Mouse (Mus musculus): Measurements from ENCODE around the gene Tsfm. TPM values are rescaled to one million over a fixed set of nuclear protein-coding genes. Genes with fewer than 3 reads are reported as not detected.

Tsfm gene
- polyA plus RNA-seq, 2 experiments, result 26.7 to 40.7 TPM

- 2% methylated on average over 69 of the region's 72 CpGs for WGBS (ENCODE audit: insufficient replicate concordance)
- Histone ChIP-seq H3K9ac (replicated peaks) (peak within 1 kb of the TSS; percentile 12; the same call in 1 of the 2 replicates), H3K9me3 (ENCODE audit: control insufficient read depth, low read length) (no peaks in the 10 kb centered on the region), H3K27me3 (ENCODE audit: control insufficient read depth, insufficient read depth, low read length) (peaks cover 55% of the 10 kb centered on the region), H3K36me3 (replicated peaks; ENCODE audit: control insufficient read depth, insufficient read depth, low read depth) (peaks cover 6% of the 10 kb centered on the region), H3K4me2 (ENCODE audit: low read depth) (peak within 1 kb of the TSS; percentile 74), H3K4me3 (ENCODE audit: insufficient read depth in 1 of 2, low read depth in 2 of 2, low read length in 2 of 2) (peak within 1 kb of the TSS; percentile 23 to 61), H3K4me1 (replicated peaks; ENCODE audit: control insufficient read depth in 2 of 2, insufficient read depth in 2 of 2, low read length in 1 of 2) (peaks cover 8 to 13% of the 10 kb centered on the region in 2 experiments; a peak in 3 of 4 replicates), H3K27ac (no peak within 1 kb of the TSS)
- DNase-seq (ENCODE audit: low read depth in 3 of 3, low spot score in 3 of 3) (no peak), ATAC-seq (ENCODE audit: insufficient read depth) (no peak)
- no peak for TF ChIP-seq CTCF (IDR thresholded peaks at IDR 0.05; ENCODE audit: low read depth)
- TF ChIP-seq EP300 (IDR thresholded peaks at IDR 0.05; ENCODE audit: low read depth), result no peak
These were observed 29.6 kb upstream of the Tsfm start, which contains the start of gene March9 for GRCm38 (mm10) chr10:127059968-127060916. TSS of gene March9 (minus strand) at chr10:127060184.

GRCm38 (mm10) chr10:127059174-127059967 lies 28.7 kb upstream of the Tsfm start:
- H3K27me3 ChIP-seq (ENCODE audit: control insufficient read depth, insufficient read depth, low read length), result peaks cover 55% of the 10 kb centered on the region
- H3K27ac ChIP-seq, result no peak overlapping the region
- H3K4me3 ChIP-seq (ENCODE audit: insufficient read depth in 1 of 2, low read depth in 2 of 2, low read length in 2 of 2), result peak overlapping the region; percentile 23 to 61; a peak in 3 of 4 replicates
- DNase-seq (ENCODE audit: low read depth in 3 of 3, low spot score in 3 of 3), result no peak
- H3K4me1 ChIP-seq (replicated peaks; ENCODE audit: control insufficient read depth in 2 of 2, insufficient read depth in 2 of 2, low read length in 1 of 2), result peaks cover 4 to 7% of the 10 kb centered on the region in 2 experiments; a peak in 3 of 4 replicates
- TF ChIP-seq CTCF (IDR thresholded peaks at IDR 0.05; ENCODE audit: low read depth) (no peak), EP300 (IDR thresholded peaks at IDR 0.05; ENCODE audit: low read depth) (no peak)
- 2% methylated on average over 81 of the region's 92 CpGs for WGBS (ENCODE audit: insufficient replicate concordance)
- no peaks in the 10 kb centered on the region for H3K36me3 ChIP-seq (replicated peaks; ENCODE audit: control insufficient read depth, insufficient read depth, low read depth)
- no peaks in the 10 kb centered on the region for H3K9me3 ChIP-seq (ENCODE audit: control insufficient read depth, low read length)
- ATAC-seq (ENCODE audit: insufficient read depth), result no peak
- H3K4me2 ChIP-seq (ENCODE audit: low read depth), result peak overlapping the region; percentile 74
- peak overlapping the region; percentile 12; the same call in 1 of the 2 replicates for H3K9ac ChIP-seq (replicated peaks)

GRCm38 (mm10) chr10:127058708-127059107 lies 28.1 kb upstream of the Tsfm start:
- Histone ChIP-seq H3K9me3 (ENCODE audit: control insufficient read depth, low read length) (no peaks in the 10 kb centered on the region), H3K4me3 (ENCODE audit: insufficient read depth in 1 of 2, low read depth in 2 of 2, low read length in 2 of 2) (no peak overlapping the region), H3K27me3 (ENCODE audit: control insufficient read depth, insufficient read depth, low read length) (peaks cover 55% of the 10 kb centered on the region), H3K4me1 (replicated peaks; ENCODE audit: control insufficient read depth in 2 of 2, insufficient read depth in 2 of 2, low read length in 1 of 2) (peaks cover 4 to 7% of the 10 kb centered on the region in 2 experiments; a peak in 3 of 4 replicates), H3K4me2 (ENCODE audit: low read depth) (no peak overlapping the region; the same call in 1 of the 2 replicates), H3K27ac (no peak overlapping the region), H3K9ac (replicated peaks) (no peak overlapping the region), H3K36me3 (replicated peaks; ENCODE audit: control insufficient read depth, insufficient read depth, low read depth) (no peaks in the 10 kb centered on the region)
- no peak for TF ChIP-seq CTCF (IDR thresholded peaks at IDR 0.05; ENCODE audit: low read depth)
- no peak for TF ChIP-seq EP300 (IDR thresholded peaks at IDR 0.05; ENCODE audit: low read depth)
- no peak for DNase-seq (ENCODE audit: low read depth in 3 of 3, low spot score in 3 of 3)
- ATAC-seq (ENCODE audit: insufficient read depth), result no peak
- WGBS (ENCODE audit: insufficient replicate concordance), result 10% methylated on average over 8 of the region's 8 CpGs

DNA sequence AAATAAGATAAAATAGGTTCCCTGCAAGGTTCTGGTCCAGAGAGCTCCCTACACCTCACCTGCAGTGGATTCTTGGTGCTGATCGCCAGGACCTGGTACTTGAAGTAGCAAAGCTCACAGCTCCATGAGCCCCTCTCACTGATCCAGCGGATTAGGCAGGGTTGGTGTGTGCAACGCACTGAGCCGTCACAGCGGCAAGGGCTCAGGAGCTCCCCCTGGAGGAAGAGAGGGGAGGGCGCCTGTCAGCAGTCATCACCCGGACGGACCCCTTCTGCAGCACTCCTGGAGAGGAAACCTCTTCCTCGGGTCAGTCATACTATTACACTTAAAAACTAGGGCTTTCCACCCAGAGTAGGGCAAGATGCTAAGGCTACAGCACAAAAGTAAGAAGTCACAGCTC lies 27.5 kb upstream of the Tsfm start:
- H3K27ac ChIP-seq, result no peak overlapping the region
- H3K9ac ChIP-seq (replicated peaks), result no peak overlapping the region
- no peaks in the 10 kb centered on the region for H3K36me3 ChIP-seq (replicated peaks; ENCODE audit: control insufficient read depth, insufficient read depth, low read depth)
- ATAC-seq (ENCODE audit: insufficient read depth) (no peak), DNase-seq (ENCODE audit: low read depth in 3 of 3, low spot score in 3 of 3) (no peak)
- H3K4me3 ChIP-seq (ENCODE audit: insufficient read depth in 1 of 2, low read depth in 2 of 2, low read length in 2 of 2), result no peak overlapping the region
- no peak overlapping the region for H3K4me2 ChIP-seq (ENCODE audit: low read depth)
- H3K4me1 ChIP-seq (replicated peaks; ENCODE audit: control insufficient read depth in 2 of 2, insufficient read depth in 2 of 2, low read length in 1 of 2), result peaks cover 4 to 7% of the 10 kb centered on the region in 2 experiments; a peak in 3 of 4 replicates
- TF ChIP-seq EP300 (IDR thresholded peaks at IDR 0.05; ENCODE audit: low read depth) (no peak), CTCF (IDR thresholded peaks at IDR 0.05; ENCODE audit: low read depth) (peak; percentile 98)
- H3K9me3 ChIP-seq (ENCODE audit: control insufficient read depth, low read length), result no peaks in the 10 kb centered on the region
- H3K27me3 ChIP-seq (ENCODE audit: control insufficient read depth, insufficient read depth, low read length), result peaks cover 55% of the 10 kb centered on the region
- WGBS (ENCODE audit: insufficient replicate concordance), result under 1% methylated on average over 9 of the region's 9 CpGs
